Mouse (Mus musculus) frontal cortex, postnatal 36 days (tissue): ENCODE results near the gene Nek9.

Experiments used
- DNase-seq, 2 experiments: peaks; one replicate each; pipeline ENCODE4 v3.0.0; 2022; ENCODE audit warnings: low spot score in 2 of 2

Gene Nek9

GRCm38 (mm10) chr12:85264531-85264930 lies 74.6 kb downstream of the Nek9 start:
- no peak for DNase-seq

- DNase-seq: peak; percentile 21 to 35
Observed at GRCm38 (mm10) chr12:85263190-85263589, 76.0 kb downstream of the Nek9 start.

GRCm38 (mm10) chr12:85262489-85262888 lies 76.7 kb downstream of the Nek9 start:
- no peak for DNase-seq

GRCm38 (mm10) chr12:85257008-85257639 lies 82.0 kb downstream of the Nek9 start:
- DNase-seq: no peak

GRCm38 (mm10) chr12:85256074-85256751 lies 82.9 kb downstream of the Nek9 start:
- DNase-seq: no peak

GRCm38 (mm10) chr12:85252083-85252482 lies 87.1 kb downstream of the Nek9 start:
- peak in 1 of 2 experiments; percentile 8 for DNase-seq
